Mouse (Mus musculus): ENCODE results near the gene Crtc3.

- TF ChIP-seq CTCF (IDR thresholded peaks at IDR 0.05; ENCODE audit: control insufficient read depth, insufficient read depth, insufficient read length) = no peak
- TF ChIP-seq CEBPB (IDR thresholded peaks at IDR 0.05; ENCODE audit: low read depth) = no peak
- TF ChIP-seq MYOD1 (IDR thresholded peaks at IDR 0.05; ENCODE audit: control insufficient read depth, insufficient read length, low read depth) = no peak
Observed at GRCm38 (mm10) chr7:80597900-80598299, 90.8 kb downstream of the Crtc3 start.
